Mouse (Mus musculus) hindbrain, embryonic 14.5 days (tissue): Measurements from ENCODE around the gene Arhgap15. TPM values are rescaled to one million over a fixed set of nuclear protein-coding genes. Genes with fewer than 3 reads are reported as not detected.

Experiments used
- ATAC-seq: fragments of 200-750 bp; cut with Nextera tagmentation; 2 replicates; pipeline ENCODE4 v1.8.0; 2017; ENCODE audit warnings: moderate number of reproducible peaks, mild to moderate bottlenecking, moderate TSS enrichment, moderate library complexity; ENCODE audit not compliant: low FRiP score
- DNase-seq: peaks from one replicate; pipeline ENCODE4 v3.0.0-alpha.2; 2015; ENCODE audit warnings: low spot score
- H3K27ac ChIP-seq: fragments of 300-500 bp; sonication (generic); 2 replicates; pipeline ENCODE4 v1.5.1; 2014; ENCODE audit warnings: mild to moderate bottlenecking, moderate library complexity
- H3K27me3 ChIP-seq: fragments of 300-500 bp; sonication (generic); 2 replicates; pipeline ENCODE4 v1.6.1; 2014; ENCODE audit warnings: mild to moderate bottlenecking, low read length, mixed read lengths; ENCODE audit not compliant: control insufficient read depth, insufficient read depth
- H3K36me3 ChIP-seq: fragments of 300-500 bp; sonication (generic); replicated peaks from 2 replicates; pipeline ENCODE4 v1.6.1; 2014; ENCODE audit not compliant: control insufficient read depth, insufficient read depth
- H3K4me1 ChIP-seq: fragments of 300-500 bp; sonication (generic); replicated peaks from 2 replicates; pipeline ENCODE4 v1.6.1; 2014; ENCODE audit warnings: antibody characterized with exemption, low read length, mixed read lengths; ENCODE audit not compliant: control insufficient read depth, insufficient read depth
- H3K4me2 ChIP-seq: fragments of 300-500 bp; sonication (generic); replicated peaks from 2 replicates; pipeline ENCODE4 v1.6.1; 2014; ENCODE audit warnings: mild to moderate bottlenecking, moderate library complexity
- H3K4me3 ChIP-seq: fragments of 300-500 bp; sonication (generic); replicated peaks from 2 replicates; pipeline ENCODE4 v1.5.1; 2014; ENCODE audit warnings: mild to moderate bottlenecking, low read length
- H3K9ac ChIP-seq: fragments of 300-500 bp; sonication (generic); 2 replicates; pipeline ENCODE4 v1.6.1; 2014
- H3K9me3 ChIP-seq: fragments of 300-500 bp; sonication (generic); 2 replicates; pipeline ENCODE4 v1.6.1; 2016; ENCODE audit warnings: low read length; ENCODE audit not compliant: control insufficient read depth
- WGBS: fragments of 180-500 bp; shearing (Covaris S2); extraction: QIAGEN DNeasy Blood & Tissue Kit; methylation state at CpG from one replicate; pipeline ENCODE4 v1.1.7; 2014; 5-methylcytosine and 5-hydroxymethylcytosine counted together
- polyA plus RNA-seq: library from polyadenylated mRNA; unstranded; fragments of >200 nt; fragmentation: Nextera tagmentation; extraction: Ambion mirVana; gene quantifications from 2 replicates; pipeline ENCODE4 v1.2.1, GENCODE M21; 2014

Arhgap15 gene
- polyA plus RNA-seq, 1 experiment from 2014 or later, result 3.1 TPM

- Histone ChIP-seq H3K27ac (no peak overlapping the region), H3K36me3 (no peaks in the 10 kb centered on the region), H3K4me3 (no peak overlapping the region), H3K4me2 (no peak overlapping the region), H3K9ac (no peak overlapping the region), H3K27me3 (no peaks in the 10 kb centered on the region), H3K9me3 (no peaks in the 10 kb centered on the region), H3K4me1 (no peaks in the 10 kb centered on the region)
- DNase-seq (no peak), ATAC-seq (no peak)
- WGBS, result 96% methylated on average over 7 of the region's 7 CpGs
Measured at GRCm38 (mm10) chr2:44215506-44215905, 466.9 kb downstream of the Arhgap15 start.

GRCm38 (mm10) chr2:44217811-44218210, 469.2 kb downstream of the Arhgap15 start:
- Histone ChIP-seq H3K4me2 (no peak overlapping the region), H3K4me3 (no peak overlapping the region), H3K27ac (no peak overlapping the region), H3K9ac (no peak overlapping the region), H3K9me3 (no peaks in the 10 kb centered on the region), H3K27me3 (no peaks in the 10 kb centered on the region), H3K4me1 (no peaks in the 10 kb centered on the region), H3K36me3 (no peaks in the 10 kb centered on the region)
- DNase-seq (no peak), ATAC-seq (no peak)
- 77% methylated on average over 6 of the region's 6 CpGs for WGBS

- H3K4me2 ChIP-seq, result no peak overlapping the region
- DNase-seq (no peak), ATAC-seq (no peak)
- H3K4me1 ChIP-seq, result no peaks in the 10 kb centered on the region
- H3K27ac ChIP-seq, result no peak overlapping the region
- no peaks in the 10 kb centered on the region for H3K27me3 ChIP-seq
- 15% methylated on average over 8 of the region's 8 CpGs for WGBS
- H3K36me3 ChIP-seq, result no peaks in the 10 kb centered on the region
- no peaks in the 10 kb centered on the region for H3K9me3 ChIP-seq
- H3K9ac ChIP-seq, result no peak overlapping the region
- H3K4me3 ChIP-seq, result no peak overlapping the region
Measured at GRCm38 (mm10) chr2:44218317-44218716, 469.7 kb downstream of the Arhgap15 start.

- WGBS, result 71% methylated on average over 2 of the region's 2 CpGs
- DNase-seq (no peak), ATAC-seq (no peak)
- Histone ChIP-seq H3K9ac (no peak overlapping the region), H3K36me3 (no peaks in the 10 kb centered on the region), H3K4me3 (no peak overlapping the region), H3K9me3 (no peaks in the 10 kb centered on the region), H3K27me3 (no peaks in the 10 kb centered on the region), H3K4me1 (no peaks in the 10 kb centered on the region), H3K27ac (no peak overlapping the region), H3K4me2 (no peak overlapping the region)
Measured at GRCm38 (mm10) chr2:44221686-44222085, 473.1 kb downstream of the Arhgap15 start.

- H3K4me1 ChIP-seq, result no peaks in the 10 kb centered on the region
- H3K27me3 ChIP-seq, result no peaks in the 10 kb centered on the region
- H3K9ac ChIP-seq, result no peak overlapping the region
- no peak; the same call in 1 of the 2 replicates for ATAC-seq
- H3K9me3 ChIP-seq, result no peaks in the 10 kb centered on the region
- H3K36me3 ChIP-seq, result no peaks in the 10 kb centered on the region
- WGBS, result 8% methylated on average over 6 of the region's 6 CpGs
- no peak overlapping the region for H3K27ac ChIP-seq
- H3K4me3 ChIP-seq, result no peak overlapping the region
- H3K4me2 ChIP-seq, result no peak overlapping the region
- no peak for DNase-seq
Measured at GRCm38 (mm10) chr2:44222176-44222753, 473.6 kb downstream of the Arhgap15 start.

- 20% methylated on average over 1 of the region's 1 CpGs for WGBS
- H3K36me3 ChIP-seq, result no peaks in the 10 kb centered on the region
- no peak overlapping the region for H3K4me2 ChIP-seq
- DNase-seq (no peak), ATAC-seq (no peak)
- H3K27me3 ChIP-seq, result no peaks in the 10 kb centered on the region
- no peaks in the 10 kb centered on the region for H3K4me1 ChIP-seq
- H3K9me3 ChIP-seq, result no peaks in the 10 kb centered on the region
- H3K4me3 ChIP-seq, result no peak overlapping the region
- no peak overlapping the region for H3K27ac ChIP-seq
- no peak overlapping the region for H3K9ac ChIP-seq
Measured at GRCm38 (mm10) chr2:44234856-44235255, 486.2 kb downstream of the Arhgap15 start.

GRCm38 (mm10) chr2:44241657-44242454, 493.2 kb downstream of the Arhgap15 start:
- no peaks in the 10 kb centered on the region for H3K9me3 ChIP-seq
- peak overlapping the region; percentile 83 for H3K27ac ChIP-seq
- peaks cover 21% of the 10 kb centered on the region for H3K4me1 ChIP-seq
- H3K9ac ChIP-seq, result no peak overlapping the region
- WGBS, result 29% methylated on average over 7 of the region's 7 CpGs
- no peak overlapping the region for H3K4me3 ChIP-seq
- no peak overlapping the region for H3K4me2 ChIP-seq
- H3K27me3 ChIP-seq, result no peaks in the 10 kb centered on the region
- H3K36me3 ChIP-seq, result no peaks in the 10 kb centered on the region
- ATAC-seq, result peak; percentile 10; the same call in 1 of the 2 replicates
- DNase-seq, result peak; percentile 49

GRCm38 (mm10) chr2:44242628-44243255, 494.1 kb downstream of the Arhgap15 start:
- no peaks in the 10 kb centered on the region for H3K27me3 ChIP-seq
- H3K9ac ChIP-seq, result no peak overlapping the region
- H3K9me3 ChIP-seq, result no peaks in the 10 kb centered on the region
- 35% methylated on average over 15 of the region's 15 CpGs for WGBS
- ATAC-seq, result peak; percentile 87
- peaks cover 21% of the 10 kb centered on the region for H3K4me1 ChIP-seq
- no peak overlapping the region for H3K4me3 ChIP-seq
- peak; percentile 68 for DNase-seq
- H3K4me2 ChIP-seq, result peak overlapping the region; percentile 31
- peak overlapping the region; percentile 83 for H3K27ac ChIP-seq
- H3K36me3 ChIP-seq, result no peaks in the 10 kb centered on the region

GRCm38 (mm10) chr2:44255343-44255742, 506.7 kb downstream of the Arhgap15 start:
- H3K4me3 ChIP-seq, result no peak overlapping the region
- ATAC-seq (no peak), DNase-seq (no peak)
- H3K4me1 ChIP-seq, result no peaks in the 10 kb centered on the region
- no peaks in the 10 kb centered on the region for H3K9me3 ChIP-seq
- 55% methylated on average over 4 of the region's 4 CpGs for WGBS
- no peaks in the 10 kb centered on the region for H3K36me3 ChIP-seq
- no peak overlapping the region for H3K9ac ChIP-seq
- no peaks in the 10 kb centered on the region for H3K27me3 ChIP-seq
- no peak overlapping the region for H3K27ac ChIP-seq
- no peak overlapping the region for H3K4me2 ChIP-seq
